Mouse (Mus musculus) forebrain, embryonic 13.5 days (tissue): ENCODE results near the gene Pacsin2. TPM values are rescaled to one million over a fixed set of nuclear protein-coding genes. Genes with fewer than 3 reads are reported as not detected.

ENCODE experiments used
- ATAC-seq: fragments of 200-750 bp; cut with Nextera tagmentation; 2 replicates; pipeline ENCODE4 v1.8.0; 2017
- H3K27ac ChIP-seq: fragments of 300-500 bp; sonication (generic); 2 replicates; pipeline ENCODE4 v1.5.1; 2015; ENCODE audit warnings: inconsistent platforms, mild to moderate bottlenecking, moderate library complexity
- H3K27me3 ChIP-seq: fragments of 300-500 bp; sonication (generic); 2 replicates; pipeline ENCODE4 v1.6.1; 2015; ENCODE audit warnings: mild to moderate bottlenecking, inconsistent platforms
- H3K36me3 ChIP-seq: fragments of 300-500 bp; sonication (generic); 2 replicates; pipeline ENCODE4 v1.6.1; 2015; ENCODE audit warnings: mild to moderate bottlenecking, inconsistent platforms; ENCODE audit not compliant: poor library complexity, severe bottlenecking
- H3K4me1 ChIP-seq: fragments of 300-500 bp; sonication (generic); 2 replicates; pipeline ENCODE4 v1.6.1; 2015; ENCODE audit warnings: inconsistent platforms
- H3K4me2 ChIP-seq: fragments of 300-500 bp; sonication (generic); 2 replicates; pipeline ENCODE4 v1.6.1; 2015; ENCODE audit warnings: inconsistent platforms, mild to moderate bottlenecking, moderate library complexity
- H3K4me3 ChIP-seq: fragments of 300-500 bp; sonication (generic); 2 replicates; pipeline ENCODE4 v1.5.1; 2015; ENCODE audit warnings: mild to moderate bottlenecking, inconsistent platforms
- H3K9ac ChIP-seq: fragments of 300-500 bp; sonication (generic); 2 replicates; pipeline ENCODE4 v1.6.1; 2015; ENCODE audit warnings: mild to moderate bottlenecking, inconsistent platforms
- H3K9me3 ChIP-seq: fragments of 300-500 bp; sonication (generic); replicated peaks from 2 replicates; pipeline ENCODE4 v1.6.1; 2016; ENCODE audit warnings: inconsistent platforms
- WGBS: fragments of 180-500 bp; shearing (Covaris S2); methylation state at CpG from one replicate; pipeline ENCODE4 v1.1.7; 2015; 5-methylcytosine and 5-hydroxymethylcytosine counted together
- polyA plus RNA-seq: library from polyadenylated mRNA; unstranded; fragments of >200 nt; fragmentation: Nextera tagmentation; extraction: Ambion mirVana; gene quantifications from 2 replicates; pipeline ENCODE4 v1.2.1, GENCODE M21; 2015

Pacsin2 gene
- polyA plus RNA-seq, 1 experiment from 2014 or later: 26.0 TPM

DNA sequence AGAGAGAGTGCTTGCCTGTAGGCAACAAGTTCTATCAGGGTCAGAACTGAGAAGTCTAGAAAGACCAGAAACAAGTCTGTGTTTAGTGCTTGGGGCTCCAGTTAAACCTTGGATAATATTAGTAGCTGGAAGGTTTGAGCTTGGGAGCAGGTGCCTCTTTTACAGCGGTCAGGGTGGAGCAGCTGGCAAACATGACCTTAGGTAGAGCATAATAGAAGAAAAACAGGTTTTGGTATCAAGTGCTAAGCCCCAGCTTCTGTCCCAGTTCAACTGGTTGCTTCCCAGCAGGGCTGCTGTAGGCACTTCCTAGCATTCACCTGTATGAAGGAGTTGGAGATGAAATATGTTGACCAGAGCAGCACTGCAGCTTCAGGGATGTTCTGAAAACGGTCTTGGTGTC lies 113.5 kb downstream of the Pacsin2 start:
- WGBS: 67% methylated on average over 2 of the region's 2 CpGs
- ATAC-seq: no peak
- Histone ChIP-seq H3K36me3 (peaks cover 3% of the 10 kb centered on the region; the same call in 1 of the 2 replicates), H3K9me3 (no peaks in the 10 kb centered on the region), H3K27ac (no peak overlapping the region), H3K27me3 (no peaks in the 10 kb centered on the region), H3K4me2 (peak overlapping the region; percentile 92), H3K4me1 (peaks cover 11% of the 10 kb centered on the region), H3K4me3 (no peak overlapping the region), H3K9ac (peak overlapping the region; percentile 84; the same call in 1 of the 2 replicates)

- Histone ChIP-seq H3K36me3 (peaks cover 3% of the 10 kb centered on the region; the same call in 1 of the 2 replicates), H3K9ac (peak within 1 kb of the TSS; percentile 84), H3K27ac (no peak within 1 kb of the TSS), H3K4me3 (peak within 1 kb of the TSS; percentile 87), H3K4me2 (peak within 1 kb of the TSS; percentile 92), H3K4me1 (peaks cover 11% of the 10 kb centered on the region), H3K27me3 (no peaks in the 10 kb centered on the region), H3K9me3 (no peaks in the 10 kb centered on the region)
- ATAC-seq: peak; percentile 93
- WGBS: under 1% methylated on average over 60 of the region's 60 CpGs
Observed at GRCm38 (mm10) chr15:83349954-83350711, 114.3 kb downstream of the Pacsin2 start, which contains the start of gene Arfgap3. Arfgap3 (minus strand) TSS chr15:83350247.

DNA sequence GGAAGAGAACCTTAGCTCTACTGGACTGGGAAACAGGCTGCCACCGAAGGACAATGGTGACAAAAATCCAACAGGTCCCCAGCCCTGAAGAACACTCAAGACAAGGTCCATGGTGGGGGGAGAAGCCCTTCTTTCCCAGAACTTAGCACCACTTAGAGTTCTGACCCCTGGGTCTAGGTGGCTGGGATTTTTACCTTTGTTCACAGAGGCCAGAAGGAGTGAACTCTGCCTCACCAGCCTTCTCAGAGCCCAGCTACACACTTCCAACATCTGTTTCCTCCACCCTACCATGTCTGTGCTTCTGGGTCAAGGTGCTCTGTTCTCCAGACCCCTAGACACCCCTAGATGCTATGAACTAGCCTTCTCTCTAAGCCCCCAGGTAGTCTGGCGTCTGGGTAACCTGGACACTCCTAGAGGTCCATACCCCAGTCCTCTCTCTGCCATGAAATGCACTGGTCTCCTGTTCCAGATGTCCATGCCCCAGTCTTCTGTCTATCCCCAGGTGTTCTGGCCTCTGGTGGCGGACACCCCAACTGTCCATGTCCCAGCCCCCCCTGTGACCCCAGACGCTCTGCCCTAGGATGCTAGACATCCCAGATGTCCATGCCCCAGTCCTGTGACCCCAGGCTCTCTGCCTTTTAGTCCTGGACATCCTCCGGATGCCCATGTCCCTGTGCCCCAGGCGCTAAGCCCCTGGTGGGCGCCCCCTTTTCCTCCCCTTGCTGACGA lies 115.0 kb downstream of the Pacsin2 start:
- H3K27ac ChIP-seq: no peak overlapping the region
- H3K4me2 ChIP-seq: peak overlapping the region; percentile 92
- H3K4me3 ChIP-seq: peak overlapping the region; percentile 87
- H3K4me1 ChIP-seq: peaks cover 11% of the 10 kb centered on the region
- 17% methylated on average over 8 of the region's 8 CpGs for WGBS
- peaks cover 3% of the 10 kb centered on the region; the same call in 1 of the 2 replicates for H3K36me3 ChIP-seq
- H3K9ac ChIP-seq: peak overlapping the region; percentile 84
- H3K27me3 ChIP-seq: no peaks in the 10 kb centered on the region
- no peaks in the 10 kb centered on the region for H3K9me3 ChIP-seq
- peak; percentile 28; the same call in 1 of the 2 replicates for ATAC-seq

DNA sequence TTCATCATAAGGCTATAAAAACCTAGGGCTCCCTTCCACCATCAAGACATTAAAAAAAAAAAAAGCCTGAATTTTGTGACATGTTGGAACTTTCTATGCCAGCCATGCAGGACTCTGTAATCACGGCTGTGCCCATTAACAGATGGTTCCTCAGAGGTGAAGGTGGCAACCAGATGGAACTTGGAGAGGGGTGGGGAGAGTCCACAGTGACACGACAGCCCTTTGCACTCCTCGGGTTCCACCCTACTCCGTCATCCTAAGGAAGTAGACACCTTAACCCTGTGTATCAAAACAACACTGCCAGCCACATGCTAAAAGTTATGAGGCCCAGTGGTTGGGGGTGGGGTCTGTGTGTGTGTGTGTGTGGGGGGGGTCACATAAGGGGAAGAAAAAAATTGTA lies 115.7 kb downstream of the Pacsin2 start:
- no peak overlapping the region for H3K9ac ChIP-seq
- 82% methylated on average over 4 of the region's 4 CpGs for WGBS
- ATAC-seq: no peak
- H3K27me3 ChIP-seq: no peaks in the 10 kb centered on the region
- H3K27ac ChIP-seq: no peak overlapping the region
- H3K36me3 ChIP-seq: peaks cover 3% of the 10 kb centered on the region; the same call in 1 of the 2 replicates
- no peaks in the 10 kb centered on the region for H3K9me3 ChIP-seq
- H3K4me3 ChIP-seq: no peak overlapping the region
- H3K4me2 ChIP-seq: peak overlapping the region; percentile 92
- H3K4me1 ChIP-seq: peaks cover 11% of the 10 kb centered on the region

- WGBS: 91% methylated on average over 15 of the region's 15 CpGs
Observed at GRCm38 (mm10) chr15:83345898-83346529, 118.4 kb downstream of the Pacsin2 start.

GRCm38 (mm10) chr15:83344956-83345355 lies 119.5 kb downstream of the Pacsin2 start:
- no peak overlapping the region for H3K27ac ChIP-seq
- no peak for ATAC-seq
- no peak overlapping the region for H3K4me3 ChIP-seq
- H3K4me2 ChIP-seq: no peak overlapping the region
- H3K4me1 ChIP-seq: peaks cover 11% of the 10 kb centered on the region
- WGBS: 80% methylated on average over 7 of the region's 7 CpGs
- H3K9me3 ChIP-seq: no peaks in the 10 kb centered on the region
- no peaks in the 10 kb centered on the region for H3K27me3 ChIP-seq
- H3K36me3 ChIP-seq: peaks cover 23% of the 10 kb centered on the region
- no peak overlapping the region for H3K9ac ChIP-seq

More at GRCm38 (mm10) chr15:83345898-83346529, 118.4 kb downstream of the Pacsin2 start:
- Histone ChIP-seq H3K4me1 (peaks cover 11% of the 10 kb centered on the region), H3K36me3 (peaks cover 15% of the 10 kb centered on the region), H3K27me3 (no peaks in the 10 kb centered on the region), H3K4me3 (no peak overlapping the region), H3K9me3 (no peaks in the 10 kb centered on the region), H3K9ac (no peak overlapping the region), H3K27ac (no peak overlapping the region), H3K4me2 (no peak overlapping the region)
- ATAC-seq: no peak

- WGBS: 21% methylated on average over 7 of the region's 7 CpGs
- ATAC-seq: no peak
- Histone ChIP-seq H3K4me2 (no peak overlapping the region), H3K36me3 (peaks cover 23% of the 10 kb centered on the region), H3K27ac (no peak overlapping the region), H3K4me1 (peaks cover 6% of the 10 kb centered on the region), H3K9ac (no peak overlapping the region), H3K27me3 (no peaks in the 10 kb centered on the region), H3K4me3 (no peak overlapping the region), H3K9me3 (no peaks in the 10 kb centered on the region)
Observed at GRCm38 (mm10) chr15:83344157-83344556, 120.2 kb downstream of the Pacsin2 start.

- ATAC-seq: no peak
- no peak overlapping the region for H3K27ac ChIP-seq
- H3K4me2 ChIP-seq: no peak overlapping the region
- no peaks in the 10 kb centered on the region for H3K9me3 ChIP-seq
- H3K4me3 ChIP-seq: no peak overlapping the region
- H3K4me1 ChIP-seq: no peaks in the 10 kb centered on the region
- 86% methylated on average over 6 of the region's 6 CpGs for WGBS
- H3K36me3 ChIP-seq: peaks cover 41% of the 10 kb centered on the region
- H3K27me3 ChIP-seq: no peaks in the 10 kb centered on the region
- no peak overlapping the region for H3K9ac ChIP-seq
Observed at GRCm38 (mm10) chr15:83338908-83339307, 125.5 kb downstream of the Pacsin2 start.

DNA sequence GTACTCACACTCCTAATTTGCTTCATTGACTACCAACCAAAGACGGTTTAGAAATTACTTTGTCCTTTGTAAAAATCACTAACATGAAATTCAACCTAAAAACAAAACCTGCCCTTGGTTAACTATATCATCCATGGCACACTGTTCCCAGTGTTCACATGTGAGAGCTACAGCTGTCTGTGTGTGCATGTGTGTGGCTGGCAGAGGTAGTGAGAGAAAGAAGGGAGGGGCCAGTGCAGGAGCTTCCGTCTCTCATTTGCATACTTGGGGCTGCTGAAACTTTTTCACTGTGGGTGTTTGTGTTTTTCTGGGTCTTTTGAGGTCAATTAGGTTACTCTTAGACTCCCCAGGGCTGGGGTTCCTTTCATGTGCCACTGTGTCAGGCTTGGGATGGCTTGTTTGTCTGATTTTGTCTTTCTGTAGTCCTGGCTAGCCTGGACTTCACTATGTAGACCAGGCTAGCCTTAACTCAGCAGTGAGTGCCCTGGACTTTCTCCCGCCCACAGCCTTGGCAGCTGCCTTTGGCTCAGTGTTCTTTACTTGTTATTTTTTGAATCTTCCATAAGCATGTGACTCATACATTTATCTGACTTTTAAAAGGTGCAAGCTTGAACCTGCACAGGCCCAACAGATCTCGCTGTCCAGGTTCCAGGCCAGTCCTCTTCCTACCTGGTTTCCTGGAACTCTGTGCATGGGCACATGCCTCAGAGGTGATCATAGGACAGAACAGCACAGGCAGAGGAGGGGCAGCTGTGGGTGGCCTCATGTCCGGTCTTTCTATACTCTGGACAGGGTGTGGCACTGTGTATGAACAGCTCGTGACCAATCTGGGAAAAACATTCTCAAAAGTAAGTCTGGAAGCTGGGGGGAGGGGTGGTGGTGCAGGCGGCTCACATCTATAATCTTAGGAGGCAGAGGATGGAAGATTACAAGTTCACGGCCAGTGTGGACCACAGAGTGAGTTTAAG lies 126.2 kb downstream of the Pacsin2 start:
- H3K9me3 ChIP-seq: no peaks in the 10 kb centered on the region
- WGBS: 79% methylated on average over 8 of the region's 8 CpGs
- no peak overlapping the region for H3K4me2 ChIP-seq
- H3K27me3 ChIP-seq: no peaks in the 10 kb centered on the region
- no peak for ATAC-seq
- no peak overlapping the region for H3K27ac ChIP-seq
- H3K36me3 ChIP-seq: peaks cover 48% of the 10 kb centered on the region
- no peaks in the 10 kb centered on the region for H3K4me1 ChIP-seq
- H3K9ac ChIP-seq: no peak overlapping the region
- no peak overlapping the region for H3K4me3 ChIP-seq

- no peaks in the 10 kb centered on the region for H3K9me3 ChIP-seq
- H3K36me3 ChIP-seq: peaks cover 77% of the 10 kb centered on the region
- H3K27ac ChIP-seq: no peak overlapping the region
- H3K9ac ChIP-seq: no peak overlapping the region
- no peaks in the 10 kb centered on the region for H3K27me3 ChIP-seq
- no peak for ATAC-seq
- 80% methylated on average over 3 of the region's 3 CpGs for WGBS
- no peak overlapping the region for H3K4me2 ChIP-seq
- no peaks in the 10 kb centered on the region for H3K4me1 ChIP-seq
- no peak overlapping the region for H3K4me3 ChIP-seq
Observed at GRCm38 (mm10) chr15:83332373-83332772, 132.0 kb downstream of the Pacsin2 start.

GRCm38 (mm10) chr15:83328952-83329351 lies 135.5 kb downstream of the Pacsin2 start:
- Histone ChIP-seq H3K4me3 (no peak overlapping the region), H3K4me1 (no peaks in the 10 kb centered on the region), H3K36me3 (peaks cover 74% of the 10 kb centered on the region), H3K27ac (no peak overlapping the region), H3K4me2 (no peak overlapping the region), H3K9me3 (no peaks in the 10 kb centered on the region), H3K9ac (no peak overlapping the region), H3K27me3 (no peaks in the 10 kb centered on the region)
- no peak for ATAC-seq
- WGBS: 85% methylated on average over 5 of the region's 5 CpGs
